Mouse (Mus musculus): ENCODE measurements around the gene Nnat. TPM values are rescaled to one million over a fixed set of nuclear protein-coding genes. Genes with fewer than 3 reads are reported as not detected.
"Not testable (repeated sequence)": the region's sequence is repeated elsewhere in the genome, so short reads cannot be mapped to it uniquely, and the experiment has no call there.

Gene Nnat
- polyA plus RNA-seq, 2 experiments = 10.5 to 12.8 TPM

DNA sequence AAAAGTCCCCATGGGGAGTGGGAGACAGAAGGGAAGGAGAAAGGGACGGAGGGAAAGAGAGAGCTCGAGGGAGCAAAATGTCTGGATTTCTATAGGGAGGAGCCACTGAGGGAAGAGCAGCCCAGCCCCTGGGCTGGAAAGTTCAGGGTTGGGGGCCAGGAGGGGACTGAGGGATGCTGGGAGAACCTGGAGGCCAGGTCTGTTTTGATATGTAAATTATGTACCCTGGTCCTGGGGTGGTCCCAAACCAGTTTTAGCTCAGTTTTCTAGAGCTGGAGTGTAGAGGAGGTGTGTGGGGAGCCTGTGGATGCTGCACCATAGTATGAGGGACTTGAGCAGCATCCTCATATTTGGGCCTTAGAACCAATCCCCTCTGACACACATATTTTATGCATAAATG, 9.0 kb downstream of the Nnat start:
- Histone ChIP-seq H3K4me1 (replicated peaks; ENCODE audit: control insufficient read depth in 2 of 2, insufficient read depth in 2 of 2, low read length in 1 of 2) (peaks cover 0 to 12% of the 10 kb centered on the region in 2 experiments), H3K4me2 (ENCODE audit: low read depth) (no peak overlapping the region), H3K27ac (no peak overlapping the region), H3K27me3 (ENCODE audit: control insufficient read depth, insufficient read depth, low read length) (no peaks in the 10 kb centered on the region), H3K9ac (replicated peaks) (no peak overlapping the region), H3K36me3 (replicated peaks; ENCODE audit: control insufficient read depth, insufficient read depth, low read depth) (no peaks in the 10 kb centered on the region), H3K9me3 (ENCODE audit: control insufficient read depth, low read length) (no peaks in the 10 kb centered on the region), H3K4me3 (ENCODE audit: insufficient read depth in 1 of 2, low read depth in 2 of 2, low read length in 2 of 2) (no peak overlapping the region)
- WGBS (ENCODE audit: insufficient replicate concordance) = 36% methylated on average over 2 of the region's 2 CpGs
- TF ChIP-seq EP300 (IDR thresholded peaks at IDR 0.05; ENCODE audit: low read depth) (no peak), CTCF (IDR thresholded peaks at IDR 0.05; ENCODE audit: low read depth) (no peak)
- DNase-seq (ENCODE audit: low read depth in 3 of 3, low spot score in 3 of 3) (no peak), ATAC-seq (ENCODE audit: insufficient read depth) (no peak)

- Histone ChIP-seq H3K36me3 (replicated peaks; ENCODE audit: control insufficient read depth, insufficient read depth, low read depth) (no peaks in the 10 kb centered on the region), H3K27me3 (ENCODE audit: control insufficient read depth, insufficient read depth, low read length) (no peaks in the 10 kb centered on the region), H3K9ac (replicated peaks) (no peak overlapping the region), H3K27ac (no peak overlapping the region), H3K4me3 (ENCODE audit: insufficient read depth in 1 of 2, low read depth in 2 of 2, low read length in 2 of 2) (no peak overlapping the region), H3K4me1 (replicated peaks; ENCODE audit: control insufficient read depth in 2 of 2, insufficient read depth in 2 of 2, low read length in 1 of 2) (peaks cover 0 to 12% of the 10 kb centered on the region in 2 experiments), H3K9me3 (ENCODE audit: control insufficient read depth, low read length) (no peaks in the 10 kb centered on the region), H3K4me2 (ENCODE audit: low read depth) (no peak overlapping the region)
- WGBS (ENCODE audit: insufficient replicate concordance) = 52% methylated on average over 9 of the region's 9 CpGs
- DNase-seq (ENCODE audit: low read depth in 3 of 3, low spot score in 3 of 3) (no peak), ATAC-seq (ENCODE audit: insufficient read depth) (no peak)
- no peak for TF ChIP-seq CTCF (IDR thresholded peaks at IDR 0.05; ENCODE audit: low read depth)
- no peak for TF ChIP-seq EP300 (IDR thresholded peaks at IDR 0.05; ENCODE audit: low read depth)
These were observed 10.1 kb downstream of the Nnat start for GRCm38 (mm10) chr2:157569796-157570485.

DNA sequence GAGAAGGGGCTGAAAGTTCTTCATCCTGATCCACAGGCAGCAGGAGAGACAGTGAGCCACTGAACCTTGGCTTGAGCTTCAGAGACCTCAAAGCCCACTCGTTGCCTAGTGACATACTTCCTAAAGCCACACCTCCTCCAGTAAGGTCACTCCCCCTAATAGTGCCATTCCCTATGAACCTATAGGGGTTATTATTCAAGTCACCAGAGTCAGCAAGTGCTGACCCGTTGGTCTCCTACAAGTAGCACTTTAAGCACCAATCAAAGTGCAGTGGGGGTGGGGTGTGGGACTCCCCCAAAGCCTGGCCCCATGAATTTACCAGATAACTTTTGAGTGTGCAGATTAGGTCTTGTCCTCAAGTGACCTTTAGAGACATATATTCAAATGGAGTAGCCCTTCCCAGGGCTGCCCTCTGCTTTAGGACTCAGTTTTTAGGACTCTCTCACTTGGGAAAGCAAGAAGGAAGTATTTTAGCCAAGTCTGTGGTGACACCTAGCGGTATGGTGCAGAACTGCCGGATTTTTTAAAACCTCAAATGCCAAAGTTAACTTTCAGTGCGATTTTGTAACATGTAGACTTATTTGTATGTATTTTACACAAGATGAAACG, 11.4 kb downstream of the Nnat start, which contains the start of gene Blcap:
Gene Blcap, minus strand, starts transcription at position 51 of the 609 bp plus-strand sequence.
- ATAC-seq (ENCODE audit: insufficient read depth) (no peak), DNase-seq (ENCODE audit: low read depth in 3 of 3, low spot score in 3 of 3) (peak in 2 of 3 experiments; percentile 17 to 30)
- Histone ChIP-seq H3K27me3 (ENCODE audit: control insufficient read depth, insufficient read depth, low read length) (no peaks in the 10 kb centered on the region), H3K9ac (replicated peaks) (no peak within 1 kb of the TSS), H3K9me3 (ENCODE audit: control insufficient read depth, low read length) (no peaks in the 10 kb centered on the region), H3K4me1 (replicated peaks; ENCODE audit: control insufficient read depth in 2 of 2, insufficient read depth in 2 of 2, low read length in 1 of 2) (peaks cover 0 to 9% of the 10 kb centered on the region in 2 experiments), H3K4me2 (ENCODE audit: low read depth) (no peak within 1 kb of the TSS), H3K36me3 (replicated peaks; ENCODE audit: control insufficient read depth, insufficient read depth, low read depth) (no peaks in the 10 kb centered on the region), H3K4me3 (ENCODE audit: insufficient read depth in 1 of 2, low read depth in 2 of 2, low read length in 2 of 2) (no peak within 1 kb of the TSS), H3K27ac (no peak within 1 kb of the TSS)
- TF ChIP-seq CTCF (IDR thresholded peaks at IDR 0.05; ENCODE audit: low read depth) (peak; percentile 65), EP300 (IDR thresholded peaks at IDR 0.05; ENCODE audit: low read depth) (no peak)
- WGBS (ENCODE audit: insufficient replicate concordance) = 10% methylated on average over 6 of the region's 6 CpGs

GRCm38 (mm10) chr2:157572786-157573185, 12.9 kb downstream of the Nnat start:
- DNase-seq (ENCODE audit: low read depth in 3 of 3, low spot score in 3 of 3) (no peak), ATAC-seq (ENCODE audit: insufficient read depth) (no peak)
- no peak for TF ChIP-seq EP300 (IDR thresholded peaks at IDR 0.05; ENCODE audit: low read depth)
- TF ChIP-seq CTCF (IDR thresholded peaks at IDR 0.05; ENCODE audit: low read depth) = no peak
- H3K4me2 ChIP-seq (ENCODE audit: low read depth) = no peak overlapping the region
- no peak overlapping the region for H3K9ac ChIP-seq (replicated peaks)
- no peaks in the 10 kb centered on the region for H3K27me3 ChIP-seq (ENCODE audit: control insufficient read depth, insufficient read depth, low read length)
- H3K36me3 ChIP-seq (replicated peaks; ENCODE audit: control insufficient read depth, insufficient read depth, low read depth) = no peaks in the 10 kb centered on the region
- H3K27ac ChIP-seq = no peak overlapping the region
- no peaks in the 10 kb centered on the region for H3K9me3 ChIP-seq (ENCODE audit: control insufficient read depth, low read length)
- no peak overlapping the region for H3K4me3 ChIP-seq (ENCODE audit: insufficient read depth in 1 of 2, low read depth in 2 of 2, low read length in 2 of 2)
- no peaks in the 10 kb centered on the region for H3K4me1 ChIP-seq (replicated peaks; ENCODE audit: control insufficient read depth in 2 of 2, insufficient read depth in 2 of 2, low read length in 1 of 2)
- 55% methylated on average over 2 of the region's 2 CpGs for WGBS (ENCODE audit: insufficient replicate concordance)

DNA sequence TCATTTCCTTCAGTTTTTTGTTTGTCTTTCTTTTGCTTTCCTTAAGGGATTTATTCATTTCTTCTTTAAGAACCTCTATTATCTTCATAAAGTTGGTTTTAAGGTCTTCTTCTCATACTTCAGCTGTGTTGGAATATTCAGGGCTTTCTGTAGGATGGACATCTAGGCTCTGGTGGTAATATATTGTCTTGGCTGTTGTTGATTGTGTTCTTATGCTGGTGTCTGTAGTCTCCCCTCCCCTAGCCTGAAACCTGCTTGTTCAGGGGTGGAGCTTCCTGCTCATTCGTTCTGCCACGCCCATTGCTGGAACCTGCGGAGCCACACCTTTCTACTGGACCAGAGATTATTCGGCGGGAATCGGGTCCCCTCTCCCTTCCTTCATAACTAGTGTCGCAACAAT, 25.5 kb downstream of the Nnat start:
- not testable (repeated sequence) for H3K4me2 ChIP-seq (ENCODE audit: low read depth); H3K4me1 ChIP-seq (replicated peaks; ENCODE audit: control insufficient read depth in 2 of 2, insufficient read depth in 2 of 2, low read length in 1 of 2); DNase-seq (ENCODE audit: low read depth in 3 of 3, low spot score in 3 of 3); H3K9ac ChIP-seq (replicated peaks); H3K9me3 ChIP-seq (ENCODE audit: control insufficient read depth, low read length); H3K27me3 ChIP-seq (ENCODE audit: control insufficient read depth, insufficient read depth, low read length); H3K4me3 ChIP-seq (ENCODE audit: insufficient read depth in 1 of 2, low read depth in 2 of 2, low read length in 2 of 2); ATAC-seq (ENCODE audit: insufficient read depth); H3K27ac ChIP-seq; H3K36me3 ChIP-seq (replicated peaks; ENCODE audit: control insufficient read depth, insufficient read depth, low read depth)
- 26% methylated on average over 7 of the region's 7 CpGs for WGBS (ENCODE audit: insufficient replicate concordance)

Data from liver, embryonic 14.5 days (tissue).